Mouse (Mus musculus): ENCODE data around the gene Kcnj10.

DNA sequence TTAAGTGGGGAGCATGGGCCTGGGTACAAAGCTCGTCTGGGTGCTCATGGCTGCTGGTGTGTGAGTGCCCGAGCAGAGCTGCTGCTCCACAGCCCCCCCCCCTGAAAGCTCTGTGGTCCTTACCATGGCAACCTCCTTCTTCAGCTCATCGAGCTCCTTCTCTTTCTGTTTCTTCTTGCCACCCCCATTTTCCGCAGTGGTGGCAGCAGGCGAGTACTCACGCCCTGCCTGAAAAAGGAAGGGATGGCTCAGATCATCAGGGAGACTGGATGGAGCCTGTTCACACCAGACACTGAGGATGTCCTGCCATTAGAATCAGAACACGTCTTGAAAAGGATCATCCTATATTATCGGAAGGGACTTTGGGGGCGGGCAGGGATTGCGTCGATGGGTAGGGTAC lies 47.6 kb upstream of the Kcnj10 start:
- TF ChIP-seq GATA1 (IDR thresholded peaks at IDR 0.05; ENCODE audit: low read depth, low read length) = no peak
- no peak for TF ChIP-seq CTCF (IDR thresholded peaks at IDR 0.05 in 2 of 3, conservative IDR thresholded peaks at IDR 0.05 in 1 of 3; ENCODE audit: control insufficient read depth in 1 of 3, insufficient read depth in 1 of 3, low read depth in 2 of 3, low read length in 3 of 3, poor library complexity in 1 of 3, severe bottlenecking in 1 of 3)
- TF ChIP-seq E2F4 (IDR thresholded peaks at IDR 0.05; ENCODE audit: borderline replicate concordance, low read depth, low read length) = no peak
- TF ChIP-seq POLR2A (IDR thresholded peaks at IDR 0.05; ENCODE audit: control insufficient read depth in 1 of 2, insufficient read depth in 1 of 2, low read depth in 1 of 2, low read length in 2 of 2, poor library complexity in 1 of 2) = no peak
- TF ChIP-seq RAD21 (IDR thresholded peaks at IDR 0.05; ENCODE audit: low read depth, low read length) = no peak
- no peak for TF ChIP-seq ZC3H11A (IDR thresholded peaks at IDR 0.05; ENCODE audit: low read depth, low read length)
- no peak for TF ChIP-seq MAX (IDR thresholded peaks at IDR 0.05; ENCODE audit: low read length)
- TF ChIP-seq ZMIZ1 (IDR thresholded peaks at IDR 0.05; ENCODE audit: low read depth, low read length) = no peak
- TF ChIP-seq USF1 (IDR thresholded peaks at IDR 0.05; ENCODE audit: low read depth, low read length) = no peak
- no peak for TF ChIP-seq ETS1 (IDR thresholded peaks at IDR 0.05; ENCODE audit: low read depth, low read length)
- TF ChIP-seq EP300 (IDR thresholded peaks at IDR 0.05; ENCODE audit: low read depth in 1 of 2, low read length in 2 of 2) = no peak
